Mouse (Mus musculus): ENCODE measurements around the gene Eif4e3.

DNA sequence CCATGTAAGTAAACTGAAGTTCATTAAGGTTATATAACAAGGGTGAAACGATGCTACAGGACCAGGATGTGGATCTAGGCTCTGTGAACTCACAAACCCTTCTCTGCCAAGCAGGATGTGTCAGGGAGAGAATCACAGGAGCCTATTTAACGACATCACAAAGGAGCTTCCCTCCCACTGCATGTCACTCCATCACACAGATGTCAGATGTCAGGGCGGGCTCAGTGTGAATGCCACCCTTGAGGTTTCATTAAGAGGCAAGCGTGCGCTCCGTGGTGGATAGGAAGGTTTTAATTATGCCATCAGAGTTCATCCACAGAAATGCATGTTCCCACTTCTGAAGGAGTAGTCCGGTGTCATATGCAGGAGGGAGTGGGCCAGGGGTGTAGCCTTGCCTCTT is 60.5 kb downstream of the Eif4e3 start:
- TF ChIP-seq CTCF (IDR thresholded peaks at IDR 0.05; ENCODE audit: extremely low read depth, insufficient read depth, low read length) = no peak
- TF ChIP-seq POLR2A (IDR thresholded peaks at IDR 0.05; ENCODE audit: extremely low read depth, insufficient read depth, low read length) = no peak

Data from cortical plate, adult 2 months (tissue).